Mouse (Mus musculus) kidney, adult 9 months (tissue): ENCODE results near the gene Etv6.

Experiments
- DNase-seq: peaks from one replicate; pipeline ENCODE4 v3.0.0; 2022

The Etv6 gene

DNA sequence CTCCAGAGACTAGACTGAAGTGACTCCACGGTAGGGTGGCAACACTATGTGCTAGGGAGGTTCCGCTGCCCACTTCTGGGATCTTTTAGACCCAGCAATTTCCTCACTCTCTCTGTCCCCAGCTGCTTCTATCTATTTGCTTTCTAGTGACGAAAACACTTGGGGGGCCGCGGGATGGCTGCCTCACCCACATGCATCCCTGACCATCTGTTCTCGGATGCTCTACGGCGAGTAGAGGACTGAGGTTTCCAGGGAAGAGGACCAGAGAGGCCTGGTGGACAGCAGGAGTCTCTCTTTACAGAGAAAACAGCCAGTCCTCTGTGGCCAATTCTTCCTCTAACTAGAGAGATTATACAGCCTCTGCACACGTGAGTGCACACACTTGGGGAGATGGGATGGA, 43.6 kb downstream of the Etv6 start:
- DNase-seq, result no peak

GRCm38 (mm10) chr6:134079563-134079962, 44.1 kb downstream of the Etv6 start:
- no peak for DNase-seq

DNA sequence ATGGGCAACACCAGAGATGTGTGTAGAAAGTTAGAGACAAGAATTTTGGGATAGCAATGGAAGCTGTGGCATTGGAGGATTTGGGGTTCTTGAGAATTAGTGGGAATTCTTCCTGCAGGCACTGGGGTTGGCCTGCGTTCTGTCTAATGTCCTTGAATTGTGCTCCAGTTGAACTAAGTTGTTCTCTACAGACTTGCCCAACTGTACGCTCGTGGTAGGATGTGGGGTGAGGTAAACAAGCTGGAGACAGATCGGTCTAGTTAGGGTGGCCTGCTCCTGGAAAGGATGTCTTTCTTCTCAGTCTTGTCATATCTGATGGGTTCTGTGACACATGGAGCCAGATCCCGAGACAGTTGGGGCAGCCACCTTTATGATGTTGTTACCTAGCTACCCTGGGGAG, 45.4 kb downstream of the Etv6 start:
- no peak for DNase-seq

- DNase-seq, result no peak
Observed at GRCm38 (mm10) chr6:134082229-134082920, 46.9 kb downstream of the Etv6 start.

- no peak for DNase-seq
Observed at GRCm38 (mm10) chr6:134083428-134083827, 47.9 kb downstream of the Etv6 start.

DNA sequence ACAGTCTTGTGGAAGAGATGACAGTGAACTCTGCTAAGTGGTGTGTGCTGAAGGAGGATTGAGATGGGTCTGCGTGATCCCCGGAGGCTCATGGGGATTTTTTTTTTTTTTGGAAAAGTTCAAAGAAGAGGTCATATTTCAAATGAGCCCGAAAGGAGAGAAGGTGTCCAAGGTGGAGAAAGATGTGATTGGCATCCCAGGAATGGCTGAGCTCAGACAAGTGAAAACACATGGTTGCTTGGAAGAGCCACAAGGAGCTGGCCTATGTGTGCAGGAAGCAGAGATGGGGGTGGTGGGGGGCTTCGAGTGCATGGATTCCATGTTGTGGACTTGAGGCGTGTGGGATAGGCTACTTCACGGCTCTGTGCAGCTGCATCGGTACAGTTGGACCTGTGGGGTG, 50.9 kb downstream of the Etv6 start:
- no peak for DNase-seq

GRCm38 (mm10) chr6:134087709-134088108, 52.2 kb downstream of the Etv6 start:
- no peak for DNase-seq

DNA sequence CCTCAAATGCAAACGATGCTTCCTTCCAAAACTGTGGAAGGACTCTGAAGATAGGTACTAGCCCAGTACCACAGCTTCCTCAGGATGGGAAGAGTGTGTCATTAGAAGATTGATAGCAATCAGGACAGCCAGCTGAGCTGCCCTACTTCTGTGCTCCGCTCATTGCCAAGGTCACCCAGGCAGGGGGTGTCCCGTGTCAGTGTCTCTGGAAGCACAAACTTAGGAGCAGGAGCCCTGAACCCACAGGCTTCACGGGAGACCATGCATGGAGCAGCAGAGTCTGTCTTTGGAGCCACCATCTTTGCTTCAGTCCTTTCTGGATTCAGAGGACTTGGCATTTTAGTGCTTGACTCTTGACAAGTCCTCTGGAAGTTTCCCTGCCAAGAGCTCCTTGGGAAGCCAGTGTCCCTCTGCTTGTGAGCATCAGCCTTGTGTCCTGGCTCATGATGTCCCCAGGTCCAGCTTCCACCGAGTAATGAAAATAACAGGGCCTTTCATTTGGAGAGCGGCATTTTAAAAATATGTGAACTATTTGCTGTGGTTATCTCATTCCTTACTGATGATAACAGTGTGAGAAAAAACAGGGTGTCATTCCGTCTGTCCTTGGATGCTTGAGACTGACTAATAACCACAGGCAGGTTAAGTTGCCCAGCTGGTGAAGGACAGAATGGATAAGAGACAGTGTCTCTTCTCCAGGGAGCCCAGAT, 54.3 kb downstream of the Etv6 start:
- DNase-seq, result no peak

DNA sequence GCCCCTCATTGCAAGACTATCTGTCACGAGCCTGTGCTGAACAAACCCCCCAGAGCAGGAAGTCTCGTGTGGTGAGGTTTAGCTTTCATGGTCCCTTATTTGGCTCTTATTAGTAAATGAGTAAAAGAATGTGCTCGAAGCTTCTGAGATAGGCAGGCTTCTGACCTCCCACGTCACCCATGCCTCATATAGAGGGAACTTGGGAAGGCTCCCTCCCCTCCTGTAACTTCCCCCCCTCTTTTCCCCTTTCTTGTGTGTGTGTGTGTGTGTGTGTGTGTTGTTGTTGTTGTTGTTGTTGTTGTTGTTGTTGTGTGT, 54.8 kb downstream of the Etv6 start:
- DNase-seq, result no peak

GRCm38 (mm10) chr6:134090875-134091274, 55.4 kb downstream of the Etv6 start:
- DNase-seq, result no peak

GRCm38 (mm10) chr6:134091398-134091801, 55.9 kb downstream of the Etv6 start:
- DNase-seq, result no peak

GRCm38 (mm10) chr6:134094066-134094465, 58.6 kb downstream of the Etv6 start:
- no peak for DNase-seq

- DNase-seq, result no peak
Observed at GRCm38 (mm10) chr6:134094620-134095019, 59.1 kb downstream of the Etv6 start.

- DNase-seq, result no peak
Observed at GRCm38 (mm10) chr6:134095582-134095981, 60.1 kb downstream of the Etv6 start.

GRCm38 (mm10) chr6:134099976-134100743, 64.7 kb downstream of the Etv6 start:
- no peak for DNase-seq

DNA sequence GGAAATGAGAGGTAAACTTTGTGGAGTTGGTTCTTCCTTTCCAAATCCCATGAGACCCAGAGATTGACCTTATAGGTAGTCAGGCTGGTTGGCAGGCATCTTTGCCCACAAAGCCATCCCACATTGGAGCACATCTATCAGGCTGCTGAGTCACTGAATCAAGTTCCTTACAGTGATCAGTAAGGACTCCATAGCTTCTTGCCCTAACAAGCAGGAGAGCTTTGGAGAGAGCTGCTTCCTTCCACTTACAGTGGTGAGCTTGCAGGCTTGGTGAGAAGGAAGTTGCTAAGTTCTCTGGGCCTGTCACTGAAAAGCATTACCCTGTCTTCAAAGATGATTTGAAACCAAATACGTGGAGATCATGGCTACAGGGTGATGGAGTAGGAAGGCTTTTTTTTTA, 66.9 kb downstream of the Etv6 start:
- no peak for DNase-seq

- no peak for DNase-seq
Observed at GRCm38 (mm10) chr6:134103519-134103918, 68.0 kb downstream of the Etv6 start.

DNA sequence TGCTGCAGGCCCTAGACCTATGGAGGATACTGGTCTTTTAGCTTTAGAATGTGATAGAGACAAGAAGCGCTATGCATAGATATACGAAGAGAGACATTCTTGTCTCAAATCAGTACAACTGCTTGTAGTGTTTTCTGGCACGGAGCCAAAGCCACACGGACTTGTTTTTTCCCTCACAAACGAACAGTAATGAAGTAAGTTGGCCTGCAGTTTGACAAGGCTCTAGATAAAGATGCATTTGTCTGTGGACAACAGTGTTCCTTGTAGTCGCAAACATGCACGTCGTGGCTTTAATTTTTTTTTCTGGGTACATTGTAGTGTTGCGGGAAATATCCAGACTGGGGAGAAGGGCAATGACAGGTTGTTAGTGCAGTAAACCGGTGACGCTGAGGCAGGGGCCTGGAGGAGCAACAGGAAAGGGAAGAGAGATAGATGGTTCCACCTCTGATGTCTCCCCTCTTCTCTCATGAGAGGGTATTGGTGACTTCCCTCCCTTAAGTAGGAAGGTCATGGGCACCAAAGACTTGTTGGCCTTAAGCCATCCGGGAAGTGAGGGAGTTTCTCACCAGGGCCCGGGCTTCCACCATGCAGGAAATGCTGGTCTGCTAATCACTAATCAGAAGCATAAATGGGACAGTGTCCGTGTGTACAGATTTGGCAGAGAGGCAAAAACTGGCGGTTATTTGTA, 70.2 kb downstream of the Etv6 start:
- peak; percentile 40 for DNase-seq

- DNase-seq, result no peak
Observed at GRCm38 (mm10) chr6:134107696-134108095, 72.2 kb downstream of the Etv6 start.

DNA sequence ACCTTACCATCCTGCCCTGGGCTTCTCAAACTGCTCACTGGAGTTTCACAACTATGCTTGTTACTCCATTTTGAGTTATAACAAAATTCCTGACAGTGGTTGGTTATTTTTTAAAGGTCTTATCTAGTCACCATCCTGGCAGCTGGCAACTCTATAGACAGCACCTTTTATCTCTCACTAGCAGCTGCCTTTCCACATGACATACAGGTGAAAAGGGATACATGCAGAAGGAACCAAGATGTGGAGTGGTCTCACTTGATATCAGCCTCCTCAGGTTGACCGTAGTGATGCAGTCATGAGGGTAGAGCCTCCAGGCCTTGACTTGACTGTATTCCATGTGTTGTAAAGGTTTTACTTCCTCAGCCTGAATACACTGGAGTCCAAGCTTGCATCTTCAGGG, 74.2 kb downstream of the Etv6 start:
- DNase-seq, result no peak

- no peak for DNase-seq
Observed at GRCm38 (mm10) chr6:134110206-134110605, 74.7 kb downstream of the Etv6 start.

- peak; percentile 44 for DNase-seq
Observed at GRCm38 (mm10) chr6:134111599-134111998, 76.1 kb downstream of the Etv6 start.

- no peak for DNase-seq
Observed at GRCm38 (mm10) chr6:134112753-134113152, 77.3 kb downstream of the Etv6 start.

DNA sequence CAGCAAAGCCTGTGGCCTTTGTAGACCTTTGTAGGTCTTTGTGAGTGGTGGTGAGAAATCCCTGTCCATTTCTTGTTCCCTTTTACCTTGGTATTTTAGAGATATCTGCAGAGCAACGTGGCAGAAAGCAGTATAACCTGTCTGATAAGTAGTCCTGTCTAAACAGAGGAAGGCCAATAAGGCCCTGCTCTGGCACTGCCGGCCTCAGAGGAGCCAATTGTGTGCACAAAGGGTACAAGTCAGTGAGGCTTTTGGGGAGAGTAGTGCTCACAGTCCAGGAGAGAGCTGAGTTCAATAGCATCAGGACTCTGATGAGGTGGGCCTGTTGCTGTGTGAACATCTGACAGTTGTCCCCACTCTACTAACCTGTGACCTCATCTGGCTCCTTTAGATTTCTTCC, 77.7 kb downstream of the Etv6 start:
- no peak for DNase-seq
